Mouse (Mus musculus): ENCODE data around the gene Mfsd11.

GRCm38 (mm10) chr11:116884061-116884460 is 31.8 kb downstream of the Mfsd11 start:
- TF ChIP-seq CTCF (IDR thresholded peaks at IDR 0.05; ENCODE audit: low read depth): no peak
- TF ChIP-seq EP300 (IDR thresholded peaks at IDR 0.05; ENCODE audit: low read depth): no peak

Measured in liver, postnatal 0 days (tissue).